Mouse (Mus musculus): ENCODE results near the gene Olfr420.

DNA sequence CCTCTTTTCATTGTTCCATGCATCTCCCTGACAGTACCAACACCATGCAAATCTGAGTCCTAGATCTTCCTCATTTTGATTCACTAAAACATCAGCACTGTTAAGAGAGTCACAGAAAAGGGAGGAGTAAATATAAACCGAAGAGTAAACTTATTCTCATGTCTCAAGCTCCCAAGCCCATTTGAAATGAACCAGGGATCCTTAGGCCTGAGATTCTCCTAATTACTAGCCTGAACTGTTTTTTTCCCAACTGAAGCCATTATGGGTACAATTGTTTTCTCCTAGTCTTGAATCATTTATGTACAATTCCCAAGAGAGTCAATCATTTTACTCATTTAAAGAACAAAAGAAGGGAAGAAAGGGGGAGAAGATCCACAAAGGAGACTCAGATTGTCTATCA is at the start of gene Olfr420:
- TF ChIP-seq CTCF (IDR thresholded peaks at IDR 0.05; ENCODE audit: borderline replicate concordance, insufficient read depth, low read length) = no peak
- no peak for TF ChIP-seq POLR2A (IDR thresholded peaks at IDR 0.05; ENCODE audit: low read depth, low read length)
